Mouse (Mus musculus) heart, postnatal 0 days (tissue): ENCODE data around the gene 2310011J03Rik.

ENCODE experiments used
- CTCF ChIP-seq: IDR thresholded peaks from 2 replicates; pipeline ENCODE4 v1.5.1; 2016; ENCODE audit warnings: antibody characterized with exemption, control low read depth, low read depth
- EP300 ChIP-seq: IDR thresholded peaks from 2 replicates; pipeline ENCODE4 v1.6.1; 2016; ENCODE audit warnings: antibody characterized with exemption, low read depth

GRCm38 (mm10) chr10:80357336-80357735, 37.0 kb upstream of the 2310011J03Rik start:
- TF ChIP-seq CTCF (no peak), EP300 (no peak)
